Mouse (Mus musculus): ENCODE measurements at regions not wholly inside any gene's neighbourhood (a gene's known extent, or its start where the extent isn't known, plus 50 kb on each side); places are given as distances from the start of the nearest gene placed in this dataset.

DNA sequence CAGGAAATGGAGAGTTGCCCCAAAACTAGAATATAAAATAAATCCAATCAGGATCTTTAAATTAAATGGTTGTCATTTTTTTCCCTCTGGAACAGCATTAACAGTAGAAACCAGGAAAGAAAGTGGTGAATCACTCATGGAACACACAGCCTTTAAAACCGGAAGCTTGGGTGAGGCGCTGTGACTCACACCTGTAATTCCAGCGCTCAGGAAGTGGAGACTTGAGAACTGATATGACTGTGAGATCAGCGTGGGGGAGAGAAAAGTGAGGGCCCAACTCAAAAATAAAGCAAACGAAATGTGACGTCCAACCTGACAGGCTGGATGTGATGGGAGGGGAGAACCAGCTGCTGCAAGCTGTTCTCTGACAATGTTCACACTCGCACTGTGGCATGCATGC lies 86.9 kb upstream of the Jarid2 start:
- Histone ChIP-seq H3K27me3 (ENCODE audit: control insufficient read depth, insufficient read depth, low read length) (no peaks in the 10 kb centered on the region), H3K27ac (ENCODE audit: low read depth) (no peak overlapping the region), H3K9me3 (replicated peaks; ENCODE audit: control insufficient read depth, low read length) (no peaks in the 10 kb centered on the region), H3K9ac (replicated peaks; ENCODE audit: low read depth, low read length) (no peak overlapping the region), H3K4me2 (ENCODE audit: low read depth, low read length) (no peak overlapping the region), H3K4me1 (ENCODE audit: control insufficient read depth, insufficient read depth) (no peaks in the 10 kb centered on the region), H3K4me3 (ENCODE audit: low read depth, low read length) (no peak overlapping the region), H3K36me3 (replicated peaks; ENCODE audit: control insufficient read depth, insufficient read depth, low read length) (no peaks in the 10 kb centered on the region)
- ATAC-seq (ENCODE audit: insufficient read depth, low read depth) (no peak), DNase-seq (ENCODE audit: low spot score) (no peak)
- 59% methylated on average over 7 of the region's 7 CpGs for WGBS
- TF ChIP-seq CTCF (IDR thresholded peaks at IDR 0.05; ENCODE audit: low read depth) (no peak), EP300 (IDR thresholded peaks at IDR 0.05; ENCODE audit: low read depth) (no peak)

DNA sequence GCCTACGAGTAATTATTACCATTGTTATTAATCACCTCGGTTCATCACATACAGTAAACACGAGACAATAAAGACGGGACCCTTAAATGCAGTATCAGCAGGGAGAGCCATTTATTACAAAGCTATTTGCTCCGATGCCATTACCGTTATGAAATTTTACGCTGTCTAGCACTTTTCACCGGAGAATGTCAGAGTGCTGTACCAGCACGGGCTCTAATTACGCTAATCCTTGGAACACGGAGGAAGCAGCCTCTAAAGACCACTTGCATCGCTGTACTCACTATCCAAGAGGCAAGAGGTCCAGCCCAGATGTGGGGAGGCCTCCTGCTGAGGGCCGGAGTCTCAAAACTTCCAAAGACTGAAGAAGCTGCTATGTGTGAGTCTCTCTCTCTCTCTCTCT lies 79.2 kb upstream of the Jarid2 start:
- Histone ChIP-seq H3K9me3 (replicated peaks; ENCODE audit: control insufficient read depth, low read length) (no peaks in the 10 kb centered on the region), H3K9ac (replicated peaks; ENCODE audit: low read depth, low read length) (no peak overlapping the region), H3K4me3 (ENCODE audit: low read depth, low read length) (no peak overlapping the region), H3K4me2 (ENCODE audit: low read depth, low read length) (no peak overlapping the region), H3K4me1 (ENCODE audit: control insufficient read depth, insufficient read depth) (no peaks in the 10 kb centered on the region), H3K27ac (ENCODE audit: low read depth) (no peak overlapping the region), H3K36me3 (replicated peaks; ENCODE audit: control insufficient read depth, insufficient read depth, low read length) (no peaks in the 10 kb centered on the region), H3K27me3 (ENCODE audit: control insufficient read depth, insufficient read depth, low read length) (no peaks in the 10 kb centered on the region)
- WGBS: 60% methylated on average over 13 of the region's 13 CpGs
- no peak for TF ChIP-seq EP300 (IDR thresholded peaks at IDR 0.05; ENCODE audit: low read depth)
- TF ChIP-seq CTCF (IDR thresholded peaks at IDR 0.05; ENCODE audit: low read depth): no peak
- no peak for ATAC-seq (ENCODE audit: insufficient read depth, low read depth)
- DNase-seq (ENCODE audit: low spot score): no peak

DNA sequence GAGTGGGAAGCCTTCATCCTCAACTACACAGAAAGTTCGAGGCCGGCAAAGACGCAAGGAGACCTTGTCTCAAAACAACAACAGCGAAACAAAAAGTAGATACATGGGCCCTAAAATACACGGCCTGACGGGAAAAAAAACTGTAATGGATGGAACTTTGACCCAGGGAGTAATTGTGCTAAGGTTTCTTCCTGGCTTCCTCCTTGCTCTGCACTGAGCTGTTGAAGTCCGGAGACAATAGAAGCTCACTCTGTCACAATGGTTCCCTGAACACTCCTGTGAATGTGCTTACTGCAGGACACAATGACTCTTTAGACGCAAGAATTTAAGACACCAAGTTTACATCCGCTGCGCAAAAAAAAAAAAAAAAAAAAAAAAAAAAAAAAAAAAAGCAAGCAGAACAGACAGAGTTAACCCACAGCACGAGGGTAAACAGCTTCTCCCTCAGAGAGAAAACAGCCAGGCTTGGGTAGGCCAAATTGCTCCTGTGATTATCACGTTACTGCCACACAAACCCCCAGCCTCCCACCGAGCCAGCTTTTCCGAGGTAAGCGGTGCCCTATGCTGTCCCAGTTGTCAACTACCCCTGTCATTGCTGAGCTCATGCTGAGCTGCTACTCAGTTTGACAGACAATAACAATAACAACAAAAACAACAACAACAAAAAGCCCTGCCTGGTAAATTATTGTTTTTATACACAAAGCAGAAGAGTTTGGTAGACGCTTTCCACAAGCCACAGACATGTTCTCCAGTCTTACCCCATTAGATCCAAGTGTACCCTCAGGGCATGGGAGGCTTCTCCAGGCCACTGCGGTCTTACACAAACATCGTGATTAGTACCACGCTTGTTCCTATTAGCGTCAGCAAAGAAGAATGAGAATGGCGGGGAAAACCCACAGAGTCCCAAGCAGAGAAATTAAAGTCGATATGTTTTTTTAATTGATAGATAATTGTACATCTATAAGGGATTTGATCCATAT lies 77.7 kb upstream of the Jarid2 start:
- no peaks in the 10 kb centered on the region for H3K9me3 ChIP-seq (replicated peaks; ENCODE audit: control insufficient read depth, low read length)
- WGBS: 54% methylated on average over 22 of the region's 22 CpGs
- H3K27me3 ChIP-seq (ENCODE audit: control insufficient read depth, insufficient read depth, low read length): no peaks in the 10 kb centered on the region
- no peaks in the 10 kb centered on the region for H3K36me3 ChIP-seq (replicated peaks; ENCODE audit: control insufficient read depth, insufficient read depth, low read length)
- DNase-seq (ENCODE audit: low spot score) (no peak), ATAC-seq (ENCODE audit: insufficient read depth, low read depth) (no peak)
- no peak overlapping the region for H3K9ac ChIP-seq (replicated peaks; ENCODE audit: low read depth, low read length)
- H3K27ac ChIP-seq (ENCODE audit: low read depth): peak overlapping the region; percentile 47
- no peaks in the 10 kb centered on the region for H3K4me1 ChIP-seq (ENCODE audit: control insufficient read depth, insufficient read depth)
- TF ChIP-seq EP300 (IDR thresholded peaks at IDR 0.05; ENCODE audit: low read depth) (no peak), CTCF (IDR thresholded peaks at IDR 0.05; ENCODE audit: low read depth) (no peak)
- no peak overlapping the region for H3K4me2 ChIP-seq (ENCODE audit: low read depth, low read length)
- no peak overlapping the region for H3K4me3 ChIP-seq (ENCODE audit: low read depth, low read length)

DNA sequence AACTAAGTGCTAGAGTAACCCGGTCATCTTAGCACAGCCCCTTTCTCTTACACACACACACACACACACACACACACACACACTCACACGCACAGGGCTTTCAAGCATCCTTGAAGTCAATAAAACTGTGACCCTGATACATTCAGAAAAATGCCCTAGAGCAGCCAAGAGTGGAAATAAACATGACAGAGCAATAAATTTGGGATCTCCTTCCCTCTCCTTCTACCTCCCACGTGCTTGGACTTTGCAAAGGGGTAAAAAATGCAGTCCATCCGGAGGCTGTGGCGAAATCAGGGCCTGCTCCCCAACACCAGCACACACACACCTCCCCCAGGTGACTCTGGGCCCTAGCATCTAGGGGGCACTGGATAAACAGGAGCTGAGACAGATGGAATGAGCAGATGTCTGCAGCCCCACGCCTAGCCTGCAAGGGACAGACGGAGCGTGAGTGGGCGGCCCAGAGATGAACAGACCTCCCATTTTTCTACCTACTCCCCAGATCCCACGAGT lies 71.3 kb upstream of the Jarid2 start:
- Histone ChIP-seq H3K27ac (ENCODE audit: low read depth) (no peak overlapping the region), H3K9me3 (replicated peaks; ENCODE audit: control insufficient read depth, low read length) (no peaks in the 10 kb centered on the region), H3K27me3 (ENCODE audit: control insufficient read depth, insufficient read depth, low read length) (no peaks in the 10 kb centered on the region), H3K4me3 (ENCODE audit: low read depth, low read length) (no peak overlapping the region), H3K4me1 (ENCODE audit: control insufficient read depth, insufficient read depth) (no peaks in the 10 kb centered on the region), H3K4me2 (ENCODE audit: low read depth, low read length) (no peak overlapping the region), H3K36me3 (replicated peaks; ENCODE audit: control insufficient read depth, insufficient read depth, low read length) (no peaks in the 10 kb centered on the region), H3K9ac (replicated peaks; ENCODE audit: low read depth, low read length) (no peak overlapping the region)
- no peak for ATAC-seq (ENCODE audit: insufficient read depth, low read depth)
- 63% methylated on average over 10 of the region's 10 CpGs for WGBS
- TF ChIP-seq EP300 (IDR thresholded peaks at IDR 0.05; ENCODE audit: low read depth) (no peak), CTCF (IDR thresholded peaks at IDR 0.05; ENCODE audit: low read depth) (no peak)
- DNase-seq (ENCODE audit: low spot score): no peak

DNA sequence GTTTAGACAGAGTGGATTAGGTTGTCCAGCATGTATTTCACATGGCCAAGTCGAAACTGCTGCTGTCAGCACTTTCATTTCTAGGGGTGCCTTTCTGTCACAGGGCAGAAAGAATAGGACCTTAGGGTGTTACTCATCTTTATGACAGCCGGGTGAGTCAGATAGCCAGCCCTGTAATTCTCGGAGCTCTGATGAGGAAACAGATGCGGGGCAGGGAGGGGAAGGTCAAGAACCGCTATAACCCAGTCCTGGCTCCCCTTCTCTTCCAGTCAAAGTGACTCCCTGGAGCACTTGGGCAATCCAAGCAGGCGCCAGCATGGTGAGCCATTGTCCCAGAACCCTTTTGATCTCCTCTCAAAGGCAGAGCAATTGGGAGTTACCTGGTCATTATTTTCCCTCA lies 69.4 kb upstream of the Jarid2 start:
- Histone ChIP-seq H3K4me1 (ENCODE audit: control insufficient read depth, insufficient read depth) (no peaks in the 10 kb centered on the region), H3K27me3 (ENCODE audit: control insufficient read depth, insufficient read depth, low read length) (no peaks in the 10 kb centered on the region), H3K36me3 (replicated peaks; ENCODE audit: control insufficient read depth, insufficient read depth, low read length) (no peaks in the 10 kb centered on the region), H3K4me2 (ENCODE audit: low read depth, low read length) (no peak overlapping the region), H3K27ac (ENCODE audit: low read depth) (no peak overlapping the region), H3K9ac (replicated peaks; ENCODE audit: low read depth, low read length) (no peak overlapping the region), H3K4me3 (ENCODE audit: low read depth, low read length) (no peak overlapping the region), H3K9me3 (replicated peaks; ENCODE audit: control insufficient read depth, low read length) (no peaks in the 10 kb centered on the region)
- ATAC-seq (ENCODE audit: insufficient read depth, low read depth) (no peak), DNase-seq (ENCODE audit: low spot score) (no peak)
- WGBS: 50% methylated on average over 6 of the region's 6 CpGs
- no peak for TF ChIP-seq EP300 (IDR thresholded peaks at IDR 0.05; ENCODE audit: low read depth)
- TF ChIP-seq CTCF (IDR thresholded peaks at IDR 0.05; ENCODE audit: low read depth): no peak

Measured in heart, postnatal 0 days (tissue).